Comparison of ENCODE assay signal across 7 mouse cellular contexts in the genomic region with DNA sequence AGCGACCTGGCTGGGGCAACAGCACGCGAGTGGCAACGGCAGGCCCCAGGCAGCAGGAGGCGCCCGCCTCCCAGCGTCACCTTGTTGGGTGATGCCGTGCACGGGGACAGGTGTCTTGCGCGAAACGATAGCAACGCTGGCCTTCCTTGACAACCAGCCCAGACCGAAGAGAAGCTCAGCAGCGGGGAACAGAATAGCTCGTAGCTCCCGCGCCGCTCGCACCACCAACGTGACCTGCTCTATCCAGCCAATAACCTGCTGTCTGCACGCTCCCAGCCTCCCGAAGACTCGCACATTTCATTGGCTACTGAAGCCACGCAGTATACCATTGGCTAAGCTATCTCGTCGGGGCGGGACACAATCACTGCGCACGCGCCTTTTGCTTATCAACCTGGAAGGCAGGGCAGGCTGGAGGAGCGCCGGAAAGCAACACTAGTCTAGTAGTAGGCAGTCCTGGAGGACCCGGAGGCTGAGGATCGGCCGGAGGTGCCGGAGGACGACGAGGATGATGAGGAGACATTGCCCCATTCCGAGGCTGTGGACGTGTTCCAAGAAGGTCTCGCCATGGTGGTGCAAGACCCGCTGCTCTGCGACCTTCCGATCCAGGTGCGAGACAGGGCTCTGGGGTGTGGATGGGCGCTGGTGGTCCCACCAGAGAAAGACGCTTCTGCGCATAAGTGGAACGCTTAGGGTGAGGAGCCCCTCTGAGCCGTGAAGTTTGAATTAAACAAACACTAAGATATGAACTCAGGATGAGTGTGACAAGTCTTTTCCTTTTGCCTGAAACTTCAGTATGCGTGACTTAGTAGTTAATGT. TPM values are rescaled to one million over a fixed set of nuclear protein-coding genes. Genes with fewer than 3 reads are reported as not detected.
A peak's percentile ranks its signal among the peaks of the same experiment; 100 is the strongest.
DNase-seq lines count a peak whose midpoint lies in the region; ATAC-seq and TF ChIP-seq lines count a peak whose summit lies in the region.

A gene (plus strand): TSS at position 358 of the 816 bp plus-strand sequence.

- peak; percentile 100 for ATAC-seq in embryonic facial prominence, embryonic 12.5 days (ENCODE audit: insufficient number of reproducible peaks, insufficient read depth, low FRiP score, low TSS enrichment)
- peak; percentile 100 for ATAC-seq in limb, embryonic 12.5 days (ENCODE audit: insufficient number of reproducible peaks, insufficient read depth, low FRiP score, low TSS enrichment, low read depth)
- ATAC-seq in midbrain, embryonic 15.5 days (replicated peaks): peak; percentile 100

- peak within 1 kb of the TSS; percentile 69 for H3K4me2 ChIP-seq in embryonic facial prominence, embryonic 12.5 days (replicated peaks)
- peak within 1 kb of the TSS; percentile 76 for H3K4me2 ChIP-seq in limb, embryonic 12.5 days
- H3K4me2 ChIP-seq in midbrain, embryonic 15.5 days: peak within 1 kb of the TSS; percentile 83

- DNase-seq in adrenal gland, postnatal 25 days: peak; percentile 95
- peak; percentile 97 to 98 for DNase-seq in heart, adult 18-20 months
- peak; percentile 99 for DNase-seq in kidney, adult 2 months
- DNase-seq in spleen, adult 2 months (ENCODE audit: low read depth in 1 of 2, low spot score in 2 of 2): peak; percentile 93 to 94

- peaks cover 8% of the 10 kb centered on the region; the same call in 1 of the 2 replicates for H3K4me1 ChIP-seq in embryonic facial prominence, embryonic 12.5 days
- no peaks in the 10 kb centered on the region for H3K4me1 ChIP-seq in kidney, adult 2 months (ENCODE audit: control insufficient read depth, insufficient read depth, low read length)
- H3K4me1 ChIP-seq in limb, embryonic 12.5 days (replicated peaks): peaks cover 15% of the 10 kb centered on the region
- H3K4me1 ChIP-seq in midbrain, embryonic 15.5 days: peaks cover 15% of the 10 kb centered on the region
- H3K4me1 ChIP-seq in spleen, adult 2 months (ENCODE audit: control insufficient read depth, insufficient read depth, insufficient read length): peaks cover 7% of the 10 kb centered on the region; the same call in 1 of the 2 replicates

- peak within 1 kb of the TSS; percentile 69 for H3K27ac ChIP-seq in embryonic facial prominence, embryonic 12.5 days
- no peak within 1 kb of the TSS for H3K27ac ChIP-seq in kidney, adult 2 months (ENCODE audit: insufficient read depth, low read depth, low read length)
- H3K27ac ChIP-seq in limb, embryonic 12.5 days: peak within 1 kb of the TSS; percentile 25; the same call in 1 of the 2 replicates
- H3K27ac ChIP-seq in midbrain, embryonic 15.5 days: peak within 1 kb of the TSS; percentile 60; the same call in 1 of the 2 replicates
- H3K27ac ChIP-seq in spleen, adult 2 months (ENCODE audit: insufficient read depth, low read length): 0 out of 2 replicates have a peak within 1 kb of the TSS, but pooled peaks have one; percentile 5

- H3K9me3 ChIP-seq in embryonic facial prominence, embryonic 12.5 days: no peaks in the 10 kb centered on the region
- H3K9me3 ChIP-seq in limb, embryonic 12.5 days: no peaks in the 10 kb centered on the region
- no peaks in the 10 kb centered on the region for H3K9me3 ChIP-seq in midbrain, embryonic 15.5 days

- TF ChIP-seq POLR2A in kidney, adult 2 months (IDR thresholded peaks at IDR 0.05; ENCODE audit: low read depth, low read length): no peak
- TF ChIP-seq POLR2A in spleen, adult 2 months (IDR thresholded peaks at IDR 0.05; ENCODE audit: low read depth, low read length): peak; percentile 47

- H3K27me3 ChIP-seq in embryonic facial prominence, embryonic 12.5 days: no peaks in the 10 kb centered on the region
- no peaks in the 10 kb centered on the region for H3K27me3 ChIP-seq in kidney, adult 2 months (replicated peaks; ENCODE audit: control insufficient read depth, insufficient read depth, low read length)
- no peaks in the 10 kb centered on the region for H3K27me3 ChIP-seq in limb, embryonic 12.5 days
- H3K27me3 ChIP-seq in midbrain, embryonic 15.5 days (replicated peaks): no peaks in the 10 kb centered on the region
- H3K27me3 ChIP-seq in spleen, adult 2 months (ENCODE audit: control insufficient read depth, insufficient read depth, low read length): no peaks in the 10 kb centered on the region

- peak within 1 kb of the TSS; percentile 69 for H3K9ac ChIP-seq in embryonic facial prominence, embryonic 12.5 days
- H3K9ac ChIP-seq in limb, embryonic 12.5 days (replicated peaks): peak within 1 kb of the TSS; percentile 73
- H3K9ac ChIP-seq in midbrain, embryonic 15.5 days: peak within 1 kb of the TSS; percentile 70

- peak within 1 kb of the TSS; percentile 67 for H3K4me3 ChIP-seq in embryonic facial prominence, embryonic 12.5 days
- peak within 1 kb of the TSS; percentile 80 for H3K4me3 ChIP-seq in kidney, adult 2 months (ENCODE audit: insufficient read depth, low read depth, low read length)
- H3K4me3 ChIP-seq in limb, embryonic 12.5 days (replicated peaks): peak within 1 kb of the TSS; percentile 66
- H3K4me3 ChIP-seq in midbrain, embryonic 15.5 days: peak within 1 kb of the TSS; percentile 76
- H3K4me3 ChIP-seq in spleen, adult 2 months (ENCODE audit: extremely low read depth, insufficient read depth, insufficient read length): peak within 1 kb of the TSS; percentile 75

- peaks cover 30% of the 10 kb centered on the region for H3K36me3 ChIP-seq in embryonic facial prominence, embryonic 12.5 days
- 0 out of 2 replicates have a peak, but pooled peaks cover 2% of the 10 kb centered on the region for H3K36me3 ChIP-seq in kidney, adult 2 months (ENCODE audit: control insufficient read depth, insufficient read depth, low read length)
- H3K36me3 ChIP-seq in limb, embryonic 12.5 days: peaks cover 35% of the 10 kb centered on the region
- H3K36me3 ChIP-seq in midbrain, embryonic 15.5 days (replicated peaks): peaks cover 5% of the 10 kb centered on the region; the same call in 1 of the 2 replicates
- peaks cover 6% of the 10 kb centered on the region for H3K36me3 ChIP-seq in spleen, adult 2 months (ENCODE audit: control insufficient read depth, insufficient read depth, low read length)

- under 1% methylated on average over 52 of the region's 52 CpGs for WGBS in embryonic facial prominence, embryonic 12.5 days
- under 1% methylated on average over 52 of the region's 52 CpGs for WGBS in kidney, adult 2 months
- under 1% methylated on average over 52 of the region's 52 CpGs for WGBS in limb, embryonic 12.5 days
- under 1% methylated on average over 52 of the region's 52 CpGs for WGBS in midbrain, embryonic 15.5 days
- under 1% methylated on average over 52 of the region's 52 CpGs for WGBS in spleen, adult 2 months

- TF ChIP-seq CTCF in kidney, adult 2 months (conservative IDR thresholded peaks at IDR 0.05; ENCODE audit: insufficient read depth, insufficient read length, low read depth, low read length): peak; percentile 41; the same call in 1 of the 2 replicates
- no peak; the same call in 1 of the 2 replicates for TF ChIP-seq CTCF in spleen, adult 2 months (IDR thresholded peaks at IDR 0.05; ENCODE audit: extremely low read depth, insufficient read depth, insufficient read length, insufficient replicate concordance)

RNA-seq across cellular contexts. Expression of the gene that starts here (rescaled TPM):
- 11.3 and 15.4 TPM in 2 replicates for total RNA-seq in adrenal gland, postnatal 25 days (2021)
- 69.3 and 71.1 TPM in 2 replicates for polyA plus RNA-seq in embryonic facial prominence, embryonic 12.5 days (2016; fragmentation: Nextera tagmentation; extraction: Ambion mirVana)
- total RNA-seq in heart, adult 18-20 months (2021): 10 to 100 TPM; 11.1 to 12.3 TPM
- 16.1 and 19.5 TPM in 2 replicates for polyA plus RNA-seq in kidney, adult 2 months (2012; rRNA removed)
- polyA plus RNA-seq in limb, embryonic 12.5 days (2016; fragmentation: Nextera tagmentation; extraction: Ambion mirVana): 81.9 and 83.3 TPM in 2 replicates
- 40.4 and 48.3 TPM in 2 replicates for polyA plus RNA-seq in midbrain, embryonic 15.5 days (2015; fragmentation: Nextera tagmentation; extraction: Ambion mirVana)
- polyA plus RNA-seq in spleen, adult 2 months (2012; rRNA removed): 29.7 and 32.5 TPM in 2 replicates
